Mouse (Mus musculus) left cerebral cortex, adult 9 months (tissue): Measurements from ENCODE around the gene Gm21972.

ENCODE experiments used
- DNase-seq, 2 experiments: peaks; one replicate each; pipeline ENCODE4 v3.0.0; 2022; ENCODE audit warnings: low spot score in 2 of 2

Gm21972 gene

DNA sequence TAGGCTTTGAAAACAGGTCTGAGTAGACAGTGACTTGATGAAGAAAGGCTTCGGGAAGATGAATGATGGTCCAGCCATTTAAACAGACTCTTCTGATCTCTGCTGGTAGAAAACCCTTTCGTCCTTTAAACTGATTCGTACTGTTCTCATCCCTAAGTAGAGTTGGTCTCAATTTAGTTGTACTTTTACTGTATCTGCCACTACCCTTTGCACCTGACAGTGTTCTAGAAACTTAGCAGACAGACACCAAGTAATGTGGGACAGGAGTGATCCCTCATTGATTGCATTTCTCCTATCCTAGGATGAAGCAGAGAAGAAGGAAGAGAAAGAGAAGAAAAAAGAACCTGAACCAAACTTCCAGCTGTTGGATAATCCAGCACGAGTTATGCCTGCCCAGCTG lies at the start of gene Gm21972:
TSS of gene Gm21972 (plus strand) at position 301 of the 400 bp plus-strand sequence.
- no peak for DNase-seq

DNA sequence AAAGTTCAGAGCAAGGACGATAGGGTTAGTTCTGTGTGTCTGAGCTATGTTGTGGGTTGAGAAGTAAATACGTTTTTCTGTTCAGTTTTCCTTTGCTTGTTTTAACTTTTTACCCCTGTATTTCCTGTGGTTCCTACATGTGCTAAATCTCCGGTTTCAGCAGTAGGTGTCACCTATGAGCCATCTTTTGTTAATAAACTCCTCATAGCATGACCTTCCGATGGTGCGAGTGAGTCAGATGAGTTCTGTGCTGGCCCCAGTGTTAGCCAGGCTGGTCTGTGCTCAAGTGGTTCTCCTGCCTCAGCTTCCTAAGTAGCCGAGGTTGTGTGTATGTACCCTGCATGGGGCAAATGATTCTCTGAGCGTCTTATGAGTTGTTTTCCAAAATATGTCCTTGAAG lies 39.0 kb upstream of the Gm21972 start:
- no peak for DNase-seq

DNA sequence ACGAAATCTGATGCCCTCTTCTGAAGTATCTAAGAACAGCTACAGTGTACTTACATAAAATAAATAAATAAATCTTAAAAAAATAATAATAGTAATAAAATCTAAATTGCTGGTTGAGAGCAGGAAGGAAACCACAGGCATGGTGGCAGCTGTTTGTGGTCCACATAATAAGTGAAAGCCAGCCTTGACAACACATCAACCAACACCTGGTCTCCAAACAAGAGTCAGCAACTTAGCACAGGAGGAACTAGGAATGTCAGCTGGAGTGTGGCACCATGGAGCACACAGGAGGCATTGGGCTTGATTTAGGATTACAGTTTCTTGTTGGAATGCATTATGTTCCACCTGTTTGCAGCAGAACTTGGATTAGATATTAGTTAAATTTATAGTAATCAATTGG lies 28.4 kb upstream of the Gm21972 start:
- DNase-seq: no peak

DNA sequence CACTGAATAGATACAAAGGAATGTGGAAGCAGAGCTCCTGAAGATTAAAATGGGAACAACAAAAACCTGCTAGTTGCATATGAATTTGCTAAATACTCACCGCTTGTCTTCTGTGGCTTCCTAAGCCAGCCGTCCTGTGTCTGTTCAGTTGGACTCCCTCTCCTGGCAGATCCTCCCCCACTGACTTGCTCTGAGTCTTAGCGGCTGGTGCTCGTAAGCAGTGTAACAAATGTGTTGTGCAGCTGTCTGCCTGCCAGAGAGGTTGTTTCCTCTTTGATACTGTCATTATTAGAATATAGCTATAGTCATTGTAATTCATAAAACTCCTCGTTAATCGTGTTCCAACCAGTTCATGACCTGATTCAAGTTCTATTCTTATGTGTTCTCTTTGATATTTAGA lies 21.7 kb upstream of the Gm21972 start, which contains the start of gene Htr2b:
TSS of gene Htr2b (minus strand) at position 192 of the 400 bp plus-strand sequence.
- DNase-seq: peak in 1 of 2 experiments; percentile 33

DNA sequence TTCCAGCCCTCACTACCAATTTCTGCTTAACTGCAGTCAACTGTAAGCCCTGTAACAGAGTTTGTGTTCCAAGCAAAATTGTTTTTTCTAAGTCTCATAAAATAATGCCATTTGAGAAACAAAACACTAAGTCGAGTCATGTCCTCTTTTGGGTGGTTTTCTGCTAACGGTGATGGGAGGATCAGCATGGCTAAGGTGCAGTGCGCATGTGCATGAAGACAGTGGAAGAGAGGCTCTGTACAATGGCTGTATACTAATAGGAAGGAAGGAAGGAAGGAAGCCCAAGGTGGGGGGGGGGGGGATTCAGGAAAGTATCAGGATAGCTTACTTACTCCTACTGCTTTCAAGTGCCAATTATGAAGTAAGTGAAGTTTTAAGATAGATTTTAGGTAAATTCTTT lies 19.3 kb upstream of the Gm21972 start:
- DNase-seq: no peak

DNA sequence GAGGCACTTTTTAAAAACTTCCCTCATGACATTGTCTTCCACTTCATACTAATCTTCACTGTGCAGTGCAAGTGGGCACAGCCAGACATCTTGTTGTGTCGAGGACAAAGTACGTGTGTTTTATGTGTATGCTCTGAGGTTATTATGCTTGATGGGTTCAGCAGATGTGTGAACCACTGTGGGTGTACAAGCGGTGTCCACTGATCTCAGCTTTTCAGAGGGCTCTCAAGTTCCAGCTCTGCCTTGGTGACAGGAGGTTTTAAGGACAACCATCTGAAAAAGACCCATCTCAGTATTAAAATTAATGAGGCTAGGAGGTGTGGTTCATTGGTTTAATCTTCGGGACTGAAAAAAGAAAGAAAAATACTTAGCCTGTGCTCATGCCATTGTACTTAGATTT lies 13.9 kb upstream of the Gm21972 start:
- no peak for DNase-seq

DNA sequence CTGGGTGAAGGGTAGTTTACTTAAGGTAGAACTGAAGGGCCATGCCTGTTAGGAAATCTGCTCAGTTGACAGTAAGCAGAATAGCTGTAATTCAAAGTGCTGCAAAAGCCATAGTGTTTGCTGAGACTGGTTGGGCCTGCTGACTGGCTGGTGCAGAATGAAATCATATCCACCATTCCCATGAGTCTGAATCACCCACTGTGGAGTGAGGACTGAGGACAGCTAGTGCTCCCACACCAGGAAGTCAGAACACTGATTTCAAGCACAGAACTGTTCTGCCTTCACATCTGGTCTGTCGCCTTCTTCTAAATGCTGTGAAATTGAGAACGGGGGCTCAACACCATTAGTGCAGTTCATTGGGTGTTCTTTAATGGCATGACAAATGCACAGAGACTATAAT lies 7.4 kb upstream of the Gm21972 start:
- no peak for DNase-seq

DNA sequence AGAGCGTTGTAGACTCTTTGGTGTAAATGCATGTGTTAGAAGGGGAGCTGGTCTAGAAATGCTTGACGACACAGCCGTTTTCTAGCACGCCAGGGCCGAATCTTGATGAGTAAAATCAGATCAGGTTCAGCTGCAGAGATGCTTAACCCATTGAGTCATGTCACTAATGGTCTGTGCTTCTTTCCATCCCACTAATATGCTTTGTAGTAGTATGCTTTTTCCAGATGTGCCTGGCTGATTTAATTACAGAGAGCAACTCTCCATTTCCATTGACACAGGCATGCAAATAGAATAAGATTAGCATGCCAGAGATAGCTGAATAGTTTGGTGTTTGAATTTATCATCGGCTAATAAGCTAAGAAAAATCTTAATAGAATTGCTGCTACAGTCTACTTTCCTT lies 1.9 kb downstream of the Gm21972 start:
- no peak for DNase-seq

DNA sequence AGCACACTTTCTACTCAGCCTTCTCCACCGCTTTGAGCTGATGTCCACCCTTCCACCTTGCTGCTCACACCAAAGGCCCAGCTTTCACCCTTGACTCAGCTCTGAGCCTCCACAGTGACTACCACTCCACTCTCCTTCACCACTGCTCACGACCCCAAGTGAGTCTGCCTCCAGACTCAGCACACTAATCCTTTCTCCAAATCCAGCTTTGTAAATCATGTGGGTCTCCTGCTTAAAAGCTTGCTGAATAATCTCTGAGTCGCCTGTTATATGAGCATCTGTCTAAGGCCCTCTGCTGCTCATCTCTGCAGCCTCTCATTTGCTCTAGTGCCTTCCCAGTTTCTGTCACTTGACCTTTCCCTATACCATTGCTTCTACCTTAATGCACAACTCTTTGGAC lies 7.6 kb downstream of the Gm21972 start:
- no peak for DNase-seq

DNA sequence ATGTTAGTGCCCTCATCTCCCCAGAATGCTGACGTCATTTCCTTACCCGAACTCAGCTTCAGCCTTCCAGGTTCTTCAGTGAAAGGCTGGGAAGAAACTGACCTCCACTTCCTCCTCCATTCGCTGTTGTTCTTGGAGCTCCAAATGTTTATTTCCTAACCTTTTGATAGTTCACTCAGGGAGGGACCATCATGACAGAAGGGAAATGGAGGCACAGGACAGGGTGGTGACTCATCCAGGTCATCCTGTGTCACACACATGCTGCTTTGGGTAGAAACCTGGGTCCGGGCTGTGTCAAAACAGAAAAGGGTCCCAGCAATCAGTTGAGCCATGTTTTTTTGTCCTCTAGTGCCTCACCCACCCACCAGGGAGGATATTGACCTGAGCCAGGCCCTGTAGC lies 9.7 kb downstream of the Gm21972 start:
- no peak for DNase-seq

DNA sequence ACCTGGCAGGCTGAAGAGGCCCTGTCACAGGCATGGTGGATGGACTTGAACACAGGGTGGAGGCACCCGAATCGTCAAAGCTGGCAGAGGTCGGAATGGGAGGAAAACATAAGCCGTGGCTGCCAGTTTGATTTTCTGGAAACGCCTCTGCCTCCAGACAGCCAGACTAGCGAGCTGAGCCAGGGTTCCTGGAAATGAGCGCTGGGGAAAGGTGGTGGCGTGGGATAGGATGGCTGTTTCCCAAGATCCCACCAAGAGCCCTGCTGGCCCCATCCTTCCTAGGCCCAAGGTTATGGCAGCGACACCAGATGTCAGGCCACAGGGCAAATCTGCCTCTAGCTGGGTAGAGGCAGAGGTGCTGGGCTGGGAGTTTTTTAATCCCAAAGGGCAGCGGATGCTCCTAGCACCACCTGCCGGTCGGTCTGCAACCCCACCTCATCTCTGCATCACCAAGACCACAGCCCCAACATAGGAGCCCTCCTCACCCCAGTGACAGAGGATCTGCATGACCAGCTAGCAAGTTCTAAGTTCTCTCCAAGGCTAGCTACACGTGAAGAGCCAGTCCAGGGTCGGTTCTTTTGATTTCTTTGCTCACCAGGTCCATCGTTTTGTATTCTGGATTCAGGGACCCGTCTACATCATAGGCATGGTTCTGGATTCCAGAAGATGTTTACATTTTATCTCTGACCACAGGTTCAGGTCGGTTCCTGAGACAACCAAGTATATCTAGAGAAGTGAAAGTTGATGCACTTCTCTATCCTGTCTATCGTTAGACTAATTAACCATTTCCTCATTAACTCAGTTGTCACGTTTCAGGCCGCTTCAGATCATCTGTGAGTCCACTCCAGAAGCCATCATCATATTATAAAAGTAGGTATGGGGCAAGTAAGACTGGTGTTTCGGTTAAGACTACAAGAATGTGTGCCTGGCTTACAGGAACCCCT lies 10.8 kb downstream of the Gm21972 start:
- no peak for DNase-seq

DNA sequence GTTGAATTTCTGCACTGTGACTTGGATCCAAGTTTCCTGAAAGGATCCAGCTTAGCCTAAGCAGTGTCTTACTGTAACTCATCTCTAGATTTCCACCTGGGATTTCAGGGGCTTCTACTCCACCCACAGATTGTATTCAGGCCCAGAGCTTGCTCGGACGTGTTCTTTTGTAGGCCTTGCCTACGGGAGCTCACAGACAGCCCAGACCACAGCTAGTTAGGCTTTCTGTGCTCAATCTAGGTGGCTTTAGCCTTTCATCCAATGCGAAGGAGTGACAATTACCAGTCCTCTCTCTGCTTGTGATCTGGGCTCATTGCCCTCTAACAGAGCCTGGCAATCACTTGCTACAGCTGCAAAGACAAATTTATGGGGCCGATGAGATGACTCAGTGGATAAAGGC lies 12.9 kb downstream of the Gm21972 start:
- no peak for DNase-seq

DNA sequence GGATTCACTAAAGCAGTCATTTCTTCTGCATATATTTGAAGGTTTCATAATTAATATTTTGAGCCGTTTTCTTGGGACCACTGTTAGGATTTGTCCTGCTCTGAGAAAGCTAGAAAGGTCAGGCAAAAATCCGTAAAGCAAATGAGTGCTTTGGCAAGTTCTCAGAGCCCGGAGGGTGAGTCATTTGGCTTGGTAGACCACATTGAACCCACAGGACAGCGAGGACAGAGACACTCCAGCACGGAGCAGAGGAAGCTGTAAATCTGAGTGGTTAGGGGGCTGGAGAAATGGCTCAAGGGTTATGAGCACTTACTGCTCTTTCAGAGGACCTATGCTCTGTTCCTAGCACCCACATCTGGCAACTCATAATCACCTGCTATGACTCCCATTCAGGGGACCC lies 14.1 kb downstream of the Gm21972 start:
- DNase-seq: no peak

DNA sequence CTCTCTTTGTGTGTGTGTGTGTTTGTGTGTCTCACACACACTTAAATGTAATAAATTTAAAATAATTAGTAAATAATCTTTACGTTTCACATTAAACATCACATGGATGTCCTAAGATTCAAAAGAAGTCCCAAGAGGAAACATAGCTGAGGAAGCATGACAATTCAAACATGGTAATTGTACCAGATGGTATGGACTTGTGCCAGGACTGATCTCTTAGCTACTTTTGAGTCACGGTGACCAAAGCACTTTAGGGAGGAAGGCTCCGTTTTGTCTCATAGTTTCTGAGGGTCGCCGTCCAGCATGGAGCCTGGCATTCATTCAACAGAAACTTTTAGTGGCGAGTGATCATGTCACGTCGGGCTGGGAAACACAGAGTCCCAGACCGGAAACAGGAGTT lies 14.7 kb downstream of the Gm21972 start:
- DNase-seq: no peak

DNA sequence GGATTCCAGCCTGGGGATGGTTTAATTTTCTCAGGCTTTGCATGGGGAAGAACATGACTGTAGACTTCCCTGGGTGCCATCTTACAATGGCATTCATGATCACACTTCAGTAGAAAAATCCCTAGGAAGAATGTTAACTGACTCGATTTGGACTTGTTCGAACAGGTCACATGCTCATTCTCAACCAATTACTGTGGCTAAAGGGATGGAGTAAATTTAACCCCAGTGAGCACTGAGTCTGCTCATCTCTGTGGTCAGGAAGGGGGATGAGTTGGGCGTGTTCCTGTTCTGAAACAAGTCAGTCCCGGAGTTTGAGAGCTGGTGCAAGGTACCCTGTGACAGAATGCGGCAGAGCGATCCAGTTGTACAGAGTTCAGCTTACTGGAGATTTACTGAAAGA lies 17.5 kb downstream of the Gm21972 start:
- DNase-seq: no peak

DNA sequence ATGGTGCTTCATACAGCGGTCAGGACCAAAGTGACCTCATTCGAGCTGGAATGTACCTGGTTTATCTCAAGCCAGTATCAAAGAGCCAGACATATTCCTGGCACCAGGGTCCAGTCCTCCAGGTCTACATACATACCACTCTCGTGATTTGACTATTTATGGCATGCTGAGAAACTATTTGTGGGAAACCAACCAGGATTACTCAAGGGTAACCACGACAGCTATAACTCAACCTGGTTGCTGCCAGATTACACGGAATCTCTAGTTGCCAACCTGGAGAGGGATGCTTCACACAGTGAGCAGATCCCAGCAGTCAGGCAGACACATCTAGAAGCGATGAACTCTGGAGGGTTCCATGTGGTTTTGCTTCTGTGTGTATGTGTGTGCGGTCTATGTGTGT lies 17.9 kb downstream of the Gm21972 start:
- DNase-seq: no peak

DNA sequence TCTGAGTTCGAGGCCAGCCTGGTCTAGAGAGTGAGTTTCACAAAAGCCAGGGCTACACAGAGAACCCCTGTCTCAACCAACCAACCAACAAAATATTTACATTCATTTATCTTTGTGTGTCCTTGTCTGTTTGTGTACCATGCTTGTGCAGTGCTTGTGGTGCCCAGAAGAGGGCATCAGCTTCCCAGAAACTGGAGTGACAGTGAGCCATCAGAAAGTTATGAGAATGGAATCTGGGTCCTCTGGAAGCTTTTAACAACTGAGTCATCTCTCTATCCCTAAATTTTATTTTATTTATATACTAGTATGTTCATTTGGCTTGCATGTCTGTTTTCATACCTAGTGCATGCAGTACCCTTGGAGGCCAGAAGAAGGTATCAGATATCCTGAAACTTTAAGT lies 19.2 kb downstream of the Gm21972 start:
- no peak for DNase-seq

DNA sequence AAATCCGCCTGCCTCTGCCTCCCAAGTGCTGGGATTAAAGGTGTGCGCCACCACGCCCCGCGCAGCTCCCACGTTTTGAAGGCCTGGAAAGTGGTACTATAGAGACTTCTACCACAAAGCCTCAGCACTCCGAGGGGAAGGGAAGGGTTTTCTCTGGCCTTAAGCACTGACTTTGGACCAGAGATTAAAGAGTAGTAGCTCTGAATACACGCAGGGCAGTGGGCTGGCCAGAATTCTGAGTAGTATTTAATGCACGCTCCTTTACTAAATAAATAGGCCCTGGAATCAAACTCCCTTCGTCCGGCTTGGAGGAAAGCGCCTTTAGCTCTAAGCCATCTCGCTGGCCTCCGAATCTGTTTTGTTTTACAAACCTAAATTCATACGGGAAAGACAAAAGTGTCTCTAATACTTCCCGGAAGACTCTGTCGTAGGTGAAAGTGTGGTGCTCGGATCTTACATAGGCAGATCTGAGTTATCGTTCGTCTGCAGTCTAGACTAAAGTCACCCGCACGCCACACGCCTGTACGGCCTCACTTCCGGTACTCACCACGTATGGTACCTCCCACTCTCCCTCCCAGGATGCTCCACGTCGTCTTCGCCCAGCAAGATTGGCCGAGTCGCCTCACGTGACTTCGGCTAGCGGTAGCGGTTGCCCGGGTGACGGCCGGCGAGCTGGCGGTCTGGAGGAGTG lies 20.8 kb downstream of the Gm21972 start, which contains the start of gene Armc9:
TSS of gene Armc9 (plus strand) at position 648 of the 691 bp plus-strand sequence.
- DNase-seq: peak; percentile 92 to 96

DNA sequence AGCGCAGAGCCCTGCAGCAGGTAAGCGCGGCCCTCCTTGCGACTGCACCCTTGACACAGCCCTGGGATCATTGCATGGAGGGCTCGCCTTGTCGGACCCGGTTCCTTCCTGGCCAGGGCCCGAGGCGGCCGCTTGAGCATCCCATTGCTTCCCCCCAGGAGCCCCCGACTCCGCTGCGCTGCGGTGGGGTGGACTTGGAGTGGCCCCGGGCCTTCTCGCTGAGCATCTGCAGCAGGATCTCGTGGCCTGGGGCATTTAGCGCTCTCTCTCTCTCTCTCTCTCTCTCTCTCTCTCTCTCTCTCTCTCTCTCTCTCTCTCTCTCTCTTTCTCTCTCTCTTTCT lies 21.4 kb downstream of the Gm21972 start:
- no peak for DNase-seq

DNA sequence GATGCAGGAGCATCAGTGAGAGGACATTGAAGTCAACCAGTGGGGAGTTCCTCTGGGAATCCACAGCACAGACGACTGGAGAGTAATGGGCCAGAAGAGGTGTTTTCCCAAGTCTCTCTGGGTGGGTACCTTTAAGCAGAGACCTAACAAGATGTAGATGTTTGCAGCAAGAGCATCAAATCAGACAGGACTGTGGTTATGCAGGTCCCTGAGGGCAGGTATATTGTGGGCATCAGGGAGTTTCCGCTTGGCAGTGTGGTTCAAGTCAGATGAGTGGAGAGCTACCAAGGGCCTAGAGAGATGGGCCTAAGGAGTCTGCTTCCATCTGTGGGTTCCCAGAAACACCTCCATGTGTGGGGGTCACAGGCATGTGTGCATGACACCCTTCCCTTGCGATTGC lies 22.6 kb downstream of the Gm21972 start:
- no peak for DNase-seq

DNA sequence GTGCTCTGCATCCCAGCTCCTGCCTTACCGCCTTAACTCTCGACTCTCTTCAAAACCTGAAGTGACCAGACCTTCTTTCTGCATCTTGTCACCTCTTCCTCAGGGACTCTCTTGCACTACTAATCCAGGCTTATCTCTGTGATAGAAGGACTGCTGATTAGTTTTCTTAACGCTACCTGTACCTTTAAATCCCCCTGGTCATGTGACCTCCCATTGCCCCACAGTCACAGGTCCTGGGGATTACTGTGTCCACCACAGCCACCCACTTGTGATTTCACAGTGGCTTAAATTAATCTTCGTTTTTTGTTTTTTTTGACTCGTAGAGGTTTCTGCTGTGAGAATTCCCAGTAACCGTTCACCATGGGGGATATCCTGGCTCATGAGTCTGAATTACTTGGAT lies 23.2 kb downstream of the Gm21972 start:
- no peak for DNase-seq

DNA sequence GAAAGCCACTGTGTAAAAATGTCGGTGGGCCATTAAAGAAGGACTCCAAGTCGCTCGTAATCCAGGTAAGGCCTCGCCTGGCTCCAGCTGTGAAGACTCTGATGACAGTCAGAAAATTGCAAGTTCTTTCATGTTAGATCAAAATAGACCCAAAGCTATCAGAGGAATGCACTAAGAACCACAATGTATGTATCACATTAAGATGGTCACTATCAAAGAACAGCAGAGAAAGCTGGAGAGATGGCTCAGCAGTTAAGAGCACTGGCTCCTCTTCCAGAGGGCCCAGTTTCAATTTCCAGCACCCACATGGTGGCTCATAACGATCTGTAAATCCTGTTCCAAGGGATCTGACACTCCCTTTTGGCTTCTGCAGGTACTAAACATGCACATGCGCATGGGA lies 26.6 kb downstream of the Gm21972 start:
- DNase-seq: no peak

DNA sequence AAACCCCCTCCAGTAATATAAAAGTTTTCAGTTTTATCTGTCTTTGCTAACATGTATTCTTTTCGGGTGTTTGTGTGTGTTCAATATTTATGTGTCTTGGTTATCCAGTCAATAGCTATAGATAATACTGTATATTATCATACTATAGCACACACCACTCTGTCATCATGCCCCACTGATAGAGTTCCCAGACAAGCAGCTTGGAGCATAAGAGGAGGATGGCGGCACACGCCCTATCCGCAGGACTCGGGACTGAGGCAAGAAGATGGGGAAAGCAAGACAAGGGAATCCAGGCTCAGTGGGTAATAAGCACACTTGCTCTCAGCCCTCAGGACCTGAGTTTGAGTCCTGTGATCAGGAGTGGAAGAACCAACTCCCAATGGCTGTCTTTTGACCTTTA lies 27.0 kb downstream of the Gm21972 start:
- DNase-seq: no peak
